Mouse (Mus musculus) embryonic facial prominence, embryonic 15.5 days (tissue): ENCODE data around the gene Cry2. TPM values are rescaled to one million over a fixed set of nuclear protein-coding genes. Genes with fewer than 3 reads are reported as not detected.
"Not testable (repeated sequence)": the region's sequence is repeated elsewhere in the genome, so short reads cannot be mapped to it uniquely, and the experiment has no call there.

Experiments used
- ATAC-seq: fragments of 200-750 bp; cut with Nextera tagmentation; 2 replicates; pipeline ENCODE4 v1.8.0; 2017; ENCODE audit warnings: low read depth, moderate TSS enrichment; ENCODE audit not compliant: insufficient number of reproducible peaks, low FRiP score, low TSS enrichment
- H3K27ac ChIP-seq: fragments of 300-500 bp; sonication (generic); replicated peaks from 2 replicates; pipeline ENCODE4 v1.5.1; 2015; ENCODE audit warnings: mild to moderate bottlenecking, inconsistent platforms
- H3K27me3 ChIP-seq: fragments of 300-500 bp; sonication (generic); 2 replicates; pipeline ENCODE4 v1.6.1; 2015; ENCODE audit warnings: inconsistent platforms
- H3K36me3 ChIP-seq: fragments of 300-500 bp; sonication (generic); 2 replicates; pipeline ENCODE4 v1.6.1; 2015; ENCODE audit warnings: mild to moderate bottlenecking, inconsistent platforms
- H3K4me1 ChIP-seq: fragments of 300-500 bp; sonication (generic); 2 replicates; pipeline ENCODE4 v1.6.1; 2015; ENCODE audit warnings: inconsistent platforms
- H3K4me2 ChIP-seq: fragments of 300-500 bp; sonication (generic); replicated peaks from 2 replicates; pipeline ENCODE4 v1.6.1; 2015; ENCODE audit warnings: mild to moderate bottlenecking, inconsistent platforms
- H3K4me3 ChIP-seq: fragments of 300-500 bp; sonication (generic); replicated peaks from 2 replicates; pipeline ENCODE4 v1.5.1; 2015; ENCODE audit warnings: mild to moderate bottlenecking, inconsistent platforms
- H3K9ac ChIP-seq: fragments of 300-500 bp; sonication (generic); 2 replicates; pipeline ENCODE4 v1.6.1; 2015; ENCODE audit warnings: inconsistent platforms
- H3K9me3 ChIP-seq: fragments of 300-500 bp; sonication (generic); replicated peaks from 2 replicates; pipeline ENCODE4 v1.6.1; 2016; ENCODE audit warnings: inconsistent platforms
- WGBS: fragments of 180-500 bp; shearing (Covaris S2); methylation state at CpG from one replicate; pipeline ENCODE4 v1.1.7; 2015; 5-methylcytosine and 5-hydroxymethylcytosine counted together
- polyA plus RNA-seq: library from polyadenylated mRNA; unstranded; fragments of >200 nt; fragmentation: Nextera tagmentation; extraction: Ambion mirVana; gene quantifications from 2 replicates; pipeline ENCODE4 v1.2.1, GENCODE M21; 2015

Gene Cry2
- polyA plus RNA-seq, 1 experiment from 2014 or later: 33.9 TPM

GRCm38 (mm10) chr2:92411705-92412104, 22.1 kb downstream of the Cry2 start:
- no peak overlapping the region for H3K9ac ChIP-seq
- no peak overlapping the region for H3K4me3 ChIP-seq
- H3K27me3 ChIP-seq: no peaks in the 10 kb centered on the region
- H3K4me1 ChIP-seq: no peaks in the 10 kb centered on the region
- no peak overlapping the region for H3K27ac ChIP-seq
- H3K36me3 ChIP-seq: peaks cover 91% of the 10 kb centered on the region
- no peaks in the 10 kb centered on the region for H3K9me3 ChIP-seq
- H3K4me2 ChIP-seq: no peak overlapping the region
- WGBS: 94% methylated on average over 10 of the region's 10 CpGs
- ATAC-seq: no peak

GRCm38 (mm10) chr2:92408309-92409045, 25.4 kb downstream of the Cry2 start:
- Histone ChIP-seq H3K4me2 (no peak overlapping the region), H3K36me3 (peaks cover 96% of the 10 kb centered on the region), H3K4me3 (no peak overlapping the region), H3K27ac (no peak overlapping the region), H3K9ac (no peak overlapping the region), H3K27me3 (no peaks in the 10 kb centered on the region), H3K9me3 (no peaks in the 10 kb centered on the region), H3K4me1 (no peaks in the 10 kb centered on the region)
- no peak for ATAC-seq
- WGBS: 88% methylated on average over 18 of the region's 18 CpGs

GRCm38 (mm10) chr2:92405687-92406086, 28.2 kb downstream of the Cry2 start:
- no peak overlapping the region for H3K4me3 ChIP-seq
- peaks cover 2% of the 10 kb centered on the region; the same call in 1 of the 2 replicates for H3K27me3 ChIP-seq
- H3K27ac ChIP-seq: no peak overlapping the region
- H3K36me3 ChIP-seq: peaks cover 69% of the 10 kb centered on the region
- no peak for ATAC-seq
- no peak overlapping the region for H3K4me2 ChIP-seq
- no peaks in the 10 kb centered on the region for H3K9me3 ChIP-seq
- H3K4me1 ChIP-seq: peaks cover 6% of the 10 kb centered on the region
- H3K9ac ChIP-seq: no peak overlapping the region
- WGBS: 92% methylated on average over 7 of the region's 7 CpGs

DNA sequence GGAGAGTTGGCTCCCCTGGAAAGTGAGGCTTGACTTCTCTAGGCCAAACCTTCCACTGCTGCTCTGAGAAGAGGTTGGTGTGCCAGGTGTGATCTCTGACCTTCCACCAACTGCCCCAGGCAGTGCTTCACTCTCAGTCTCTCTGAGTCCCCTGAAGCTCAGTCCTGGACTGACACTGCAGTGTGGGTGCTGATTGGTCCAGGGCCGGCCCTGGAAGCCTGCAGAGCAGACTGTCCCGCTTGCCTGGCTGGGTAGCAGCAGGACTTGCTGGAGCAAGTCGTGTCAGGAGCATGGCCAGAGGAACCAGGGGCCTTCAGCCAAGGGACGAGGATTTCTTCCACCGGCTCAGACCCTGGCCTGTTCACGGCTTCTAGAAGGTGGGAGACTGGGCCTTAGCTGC, 29.1 kb downstream of the Cry2 start:
- no peak for ATAC-seq

DNA sequence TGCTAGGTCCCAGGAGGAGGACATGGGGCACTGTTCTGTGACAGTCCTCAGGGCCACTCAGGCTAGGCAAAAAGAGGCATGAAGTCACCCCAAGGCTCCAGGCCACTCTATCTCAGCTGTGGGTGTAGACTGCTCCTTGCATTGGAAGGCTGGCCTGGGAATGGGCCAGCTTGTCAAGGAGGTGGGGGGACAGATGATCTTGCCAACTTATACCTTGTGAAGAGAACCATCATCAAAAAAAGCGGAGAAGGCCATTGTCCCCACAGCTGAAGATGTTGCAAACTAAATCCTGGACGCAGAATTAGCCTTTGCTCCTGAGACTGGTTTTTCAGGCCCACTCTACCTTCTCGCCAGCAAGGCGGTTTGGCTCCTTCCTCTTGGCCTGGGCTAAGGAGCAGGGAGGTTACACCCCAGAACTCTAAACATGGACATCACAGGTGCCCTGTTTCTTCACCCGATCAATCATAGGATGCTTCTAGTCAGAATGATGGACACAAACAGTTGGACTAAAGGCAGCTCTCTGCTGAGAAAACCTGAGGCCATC, 30.0 kb downstream of the Cry2 start:
- 85% methylated on average over 5 of the region's 5 CpGs for WGBS
- ATAC-seq: no peak
- Histone ChIP-seq H3K9ac (no peak overlapping the region), H3K36me3 (peaks cover 51% of the 10 kb centered on the region), H3K4me3 (no peak overlapping the region), H3K27ac (no peak overlapping the region), H3K4me1 (peaks cover 10% of the 10 kb centered on the region), H3K27me3 (peaks cover 7% of the 10 kb centered on the region; the same call in 1 of the 2 replicates), H3K4me2 (no peak overlapping the region), H3K9me3 (no peaks in the 10 kb centered on the region)

More for the DNA sequence above, 29.1 kb downstream of the Cry2 start:
- no peak overlapping the region for H3K4me2 ChIP-seq
- no peak overlapping the region for H3K4me3 ChIP-seq
- no peak overlapping the region for H3K27ac ChIP-seq
- peaks cover 10% of the 10 kb centered on the region for H3K4me1 ChIP-seq
- H3K27me3 ChIP-seq: peaks cover 7% of the 10 kb centered on the region; the same call in 1 of the 2 replicates
- H3K36me3 ChIP-seq: peaks cover 60% of the 10 kb centered on the region
- no peaks in the 10 kb centered on the region for H3K9me3 ChIP-seq
- H3K9ac ChIP-seq: no peak overlapping the region
- WGBS: 77% methylated on average over 6 of the region's 6 CpGs

- Histone ChIP-seq H3K9me3 (no peaks in the 10 kb centered on the region), H3K9ac (no peak overlapping the region), H3K27ac (no peak overlapping the region), H3K36me3 (peaks cover 40% of the 10 kb centered on the region), H3K4me3 (no peak overlapping the region), H3K27me3 (peaks cover 7% of the 10 kb centered on the region; the same call in 1 of the 2 replicates), H3K4me1 (peaks cover 10% of the 10 kb centered on the region), H3K4me2 (no peak overlapping the region)
- ATAC-seq: no peak
- 79% methylated on average over 4 of the region's 4 CpGs for WGBS
Measured at GRCm38 (mm10) chr2:92402591-92403326, 31.1 kb downstream of the Cry2 start.

DNA sequence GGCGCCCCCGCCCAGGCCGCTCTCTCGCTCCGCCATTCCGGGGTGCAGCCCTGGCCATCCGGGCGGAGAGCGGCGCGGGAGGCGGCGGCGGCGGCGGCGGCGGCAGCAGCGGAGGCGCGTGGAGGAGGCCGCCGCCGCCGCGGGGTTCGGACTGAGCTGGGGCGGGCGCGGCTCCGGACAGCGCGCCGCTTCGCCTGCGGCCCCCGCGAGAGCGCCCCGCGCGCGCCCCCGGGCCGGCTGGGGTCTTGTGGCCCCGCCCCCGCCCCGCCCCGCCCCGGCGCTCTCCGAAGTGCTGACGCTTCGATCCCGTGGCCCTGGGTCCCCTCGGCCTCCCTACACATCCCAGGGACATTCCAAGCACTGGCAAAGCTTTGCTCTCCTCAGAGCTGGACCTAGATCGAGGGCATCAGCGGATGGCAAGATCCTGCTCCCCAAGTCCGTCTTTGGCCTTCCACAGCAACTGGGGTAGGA, 32.7 kb downstream of the Cry2 start, which contains the start of gene Mapk8ip1:
Mapk8ip1 (minus strand) TSS at position 173 of the 471 bp plus-strand sequence.
- Histone ChIP-seq H3K4me1 (peaks cover 10% of the 10 kb centered on the region), H3K36me3 (peaks cover 25% of the 10 kb centered on the region), H3K27me3 (peaks cover 7% of the 10 kb centered on the region; the same call in 1 of the 2 replicates), H3K27ac (no peak within 1 kb of the TSS), H3K4me3 (peak within 1 kb of the TSS; percentile 61), H3K9ac (peak within 1 kb of the TSS; percentile 53), H3K9me3 (no peaks in the 10 kb centered on the region), H3K4me2 (peak within 1 kb of the TSS; percentile 90)
- 5% methylated on average over 13 of the region's 59 CpGs for WGBS
- peak; percentile 18; the same call in 1 of the 2 replicates for ATAC-seq

- 2% methylated on average over 21 of the region's 22 CpGs for WGBS
- peaks cover 21% of the 10 kb centered on the region for H3K36me3 ChIP-seq
- H3K4me2 ChIP-seq: peak overlapping the region; percentile 90
- H3K27ac ChIP-seq: no peak overlapping the region
- peaks cover 10% of the 10 kb centered on the region for H3K4me1 ChIP-seq
- ATAC-seq: no peak
- peak overlapping the region; percentile 53 for H3K9ac ChIP-seq
- H3K4me3 ChIP-seq: peak overlapping the region; percentile 61
- no peaks in the 10 kb centered on the region for H3K9me3 ChIP-seq
- peaks cover 7% of the 10 kb centered on the region; the same call in 1 of the 2 replicates for H3K27me3 ChIP-seq
Measured at GRCm38 (mm10) chr2:92400682-92401081, 33.2 kb downstream of the Cry2 start.

- not testable (repeated sequence) for H3K27ac ChIP-seq, H3K4me2 ChIP-seq, ATAC-seq, H3K4me3 ChIP-seq, H3K9me3 ChIP-seq, H3K4me1 ChIP-seq, H3K27me3 ChIP-seq, H3K9ac ChIP-seq
- H3K36me3 ChIP-seq: peaks cover 13% of the 10 kb centered on the region
- 66% methylated on average over 3 of the region's 4 CpGs for WGBS
Measured at GRCm38 (mm10) chr2:92399877-92400276, 34.0 kb downstream of the Cry2 start.

DNA sequence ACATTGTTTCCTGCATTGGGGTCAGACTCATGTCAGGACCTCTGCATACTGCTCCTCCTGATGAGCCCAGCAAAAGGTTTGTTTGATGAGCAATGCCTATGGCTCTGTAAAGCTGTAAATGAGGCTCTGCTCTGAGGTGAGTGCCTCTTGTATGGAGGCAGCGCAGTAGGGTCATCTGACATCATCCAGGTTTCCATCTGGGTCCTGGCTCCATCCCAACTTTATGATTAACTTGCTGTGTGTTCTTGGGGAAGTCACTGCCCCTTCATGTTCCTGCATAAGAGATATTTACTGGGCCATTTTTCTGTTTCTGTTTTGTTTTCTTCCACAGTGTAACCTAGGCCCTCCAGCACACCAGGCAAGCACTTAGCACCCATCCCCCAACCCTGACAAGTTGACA, 36.4 kb downstream of the Cry2 start:
- Histone ChIP-seq H3K9me3 (no peaks in the 10 kb centered on the region), H3K4me3 (no peak overlapping the region), H3K36me3 (no peaks in the 10 kb centered on the region), H3K27me3 (peaks cover 7% of the 10 kb centered on the region; the same call in 1 of the 2 replicates), H3K27ac (no peak overlapping the region), H3K4me2 (no peak overlapping the region), H3K4me1 (peaks cover 17% of the 10 kb centered on the region), H3K9ac (no peak overlapping the region)
- WGBS: 76% methylated on average over 1 of the region's 1 CpGs
- ATAC-seq: no peak

DNA sequence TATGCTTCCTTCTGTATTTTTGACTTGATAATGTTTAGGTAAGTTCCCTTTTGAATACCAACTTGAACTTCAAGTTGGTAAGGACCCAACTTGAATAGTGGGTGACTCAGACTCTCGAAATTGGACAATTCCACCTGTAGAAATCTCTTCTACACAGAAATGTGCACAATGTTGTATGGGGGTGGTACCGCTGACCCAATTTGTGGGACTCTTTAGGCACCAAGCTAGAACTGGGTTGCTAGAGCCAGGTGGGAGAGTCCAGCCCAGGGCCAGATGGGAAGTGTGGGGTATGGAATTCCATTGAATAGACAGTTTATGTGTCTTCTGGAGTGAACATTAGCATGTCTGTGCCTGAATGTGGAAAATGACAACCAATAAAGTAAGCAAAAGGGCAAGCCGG, 38.3 kb downstream of the Cry2 start:
- Histone ChIP-seq H3K27me3 (peaks cover 3% of the 10 kb centered on the region; the same call in 1 of the 2 replicates), H3K36me3 (no peaks in the 10 kb centered on the region), H3K4me2 (no peak overlapping the region), H3K9me3 (no peaks in the 10 kb centered on the region), H3K9ac (no peak overlapping the region), H3K27ac (no peak overlapping the region), H3K4me1 (peaks cover 26% of the 10 kb centered on the region), H3K4me3 (no peak overlapping the region)
- ATAC-seq: no peak
- 78% methylated on average over 3 of the region's 3 CpGs for WGBS
